Mouse (Mus musculus): ENCODE measurements around the gene Gnai2. TPM values are rescaled to one million over a fixed set of nuclear protein-coding genes. Genes with fewer than 3 reads are reported as not detected.

The Gnai2 gene
- polyA plus RNA-seq, 1 experiment from 2014 or later: 233 TPM

DNA sequence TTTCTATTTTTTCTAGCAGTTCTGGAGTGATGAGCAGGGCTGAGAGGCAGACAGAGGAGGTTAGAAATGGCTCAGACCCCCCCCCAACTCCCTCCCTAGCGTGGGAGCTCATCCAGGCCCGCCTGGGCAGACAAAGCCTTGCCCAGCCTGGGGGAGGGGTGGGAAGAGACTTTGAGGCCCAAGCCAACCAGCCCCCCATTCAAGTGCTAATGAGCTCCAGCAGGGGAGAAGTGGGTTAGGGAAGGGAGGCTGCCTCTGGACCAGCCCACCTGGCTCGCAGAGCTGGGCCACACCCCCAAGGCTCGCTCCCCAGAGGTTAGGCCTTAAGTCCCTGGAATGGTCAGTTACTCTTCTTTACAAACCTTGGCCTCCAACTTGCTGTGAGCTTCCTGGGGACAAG lies 4.6 kb downstream of the Gnai2 start:
- H3K36me3 ChIP-seq (ENCODE audit: control insufficient read depth, insufficient read depth, low read length): peaks cover 6% of the 10 kb centered on the region; the same call in 1 of the 2 replicates
- WGBS: 35% methylated on average over 4 of the region's 4 CpGs
- no peak for DNase-seq (ENCODE audit: low spot score)
- H3K27me3 ChIP-seq (replicated peaks; ENCODE audit: control insufficient read depth, insufficient read depth, low read length): no peaks in the 10 kb centered on the region
- peak overlapping the region; percentile 50 for H3K4me2 ChIP-seq
- ATAC-seq (replicated peaks; ENCODE audit: low FRiP score): no peak
- H3K9me3 ChIP-seq (ENCODE audit: control insufficient read depth, low read length): no peaks in the 10 kb centered on the region
- H3K4me3 ChIP-seq (ENCODE audit: low read depth, low read length): no peak overlapping the region
- H3K4me1 ChIP-seq (replicated peaks; ENCODE audit: control insufficient read depth, insufficient read depth, low read length): peaks cover 68% of the 10 kb centered on the region
- H3K27ac ChIP-seq (ENCODE audit: low read depth, low read length): peak overlapping the region; percentile 74; the same call in 1 of the 2 replicates
- H3K9ac ChIP-seq (ENCODE audit: low read depth, low read length): peak overlapping the region; percentile 42; the same call in 1 of the 2 replicates

DNA sequence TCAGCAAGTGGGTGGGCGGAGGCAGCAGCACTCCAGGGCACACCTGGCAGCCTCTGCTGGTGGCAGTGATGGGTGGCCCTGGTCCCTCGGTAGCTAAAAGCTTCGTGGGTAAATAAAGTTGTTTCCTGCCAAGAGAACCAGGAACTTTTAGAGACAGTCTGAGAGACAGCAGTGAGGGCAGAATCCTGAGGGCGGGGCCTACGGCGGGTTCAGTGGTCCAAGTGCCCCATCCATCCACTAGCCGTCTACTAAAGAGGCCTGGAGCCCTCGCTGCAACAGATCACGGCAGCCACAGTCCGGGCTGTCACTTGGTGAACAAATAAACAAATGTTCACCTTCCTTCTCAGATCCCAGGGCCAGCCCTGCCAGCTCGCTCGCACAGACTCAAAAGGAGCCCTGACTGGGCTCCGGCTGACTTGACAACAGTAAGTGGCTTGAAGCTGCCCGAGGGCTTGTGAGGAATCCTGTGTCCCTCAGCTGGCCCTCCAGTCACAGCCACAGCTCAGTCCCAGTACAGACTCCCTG lies 5.2 kb downstream of the Gnai2 start:
- H3K9me3 ChIP-seq (ENCODE audit: control insufficient read depth, low read length): no peaks in the 10 kb centered on the region

GRCm38 (mm10) chr9:107629411-107629730 lies 5.8 kb downstream of the Gnai2 start:
- ATAC-seq (replicated peaks; ENCODE audit: low FRiP score): no peak
- peak overlapping the region; percentile 14; the same call in 1 of the 2 replicates for H3K4me3 ChIP-seq (ENCODE audit: low read depth, low read length)

More for the DNA sequence above, 5.2 kb downstream of the Gnai2 start:
- Histone ChIP-seq H3K27ac (ENCODE audit: low read depth, low read length) (peak overlapping the region; percentile 74), H3K27me3 (replicated peaks; ENCODE audit: control insufficient read depth, insufficient read depth, low read length) (no peaks in the 10 kb centered on the region), H3K4me3 (ENCODE audit: low read depth, low read length) (0 out of 2 replicates have a peak overlapping the region, but pooled peaks have one; percentile 3), H3K4me2 (peak overlapping the region; percentile 50), H3K4me1 (replicated peaks; ENCODE audit: control insufficient read depth, insufficient read depth, low read length) (peaks cover 71% of the 10 kb centered on the region), H3K36me3 (ENCODE audit: control insufficient read depth, insufficient read depth, low read length) (peaks cover 8% of the 10 kb centered on the region; the same call in 1 of the 2 replicates), H3K9ac (ENCODE audit: low read depth, low read length) (peak overlapping the region; percentile 31; the same call in 1 of the 2 replicates)
- ATAC-seq (replicated peaks; ENCODE audit: low FRiP score) (no peak), DNase-seq (ENCODE audit: low spot score) (no peak)
- 40% methylated on average over 14 of the region's 14 CpGs for WGBS

DNA sequence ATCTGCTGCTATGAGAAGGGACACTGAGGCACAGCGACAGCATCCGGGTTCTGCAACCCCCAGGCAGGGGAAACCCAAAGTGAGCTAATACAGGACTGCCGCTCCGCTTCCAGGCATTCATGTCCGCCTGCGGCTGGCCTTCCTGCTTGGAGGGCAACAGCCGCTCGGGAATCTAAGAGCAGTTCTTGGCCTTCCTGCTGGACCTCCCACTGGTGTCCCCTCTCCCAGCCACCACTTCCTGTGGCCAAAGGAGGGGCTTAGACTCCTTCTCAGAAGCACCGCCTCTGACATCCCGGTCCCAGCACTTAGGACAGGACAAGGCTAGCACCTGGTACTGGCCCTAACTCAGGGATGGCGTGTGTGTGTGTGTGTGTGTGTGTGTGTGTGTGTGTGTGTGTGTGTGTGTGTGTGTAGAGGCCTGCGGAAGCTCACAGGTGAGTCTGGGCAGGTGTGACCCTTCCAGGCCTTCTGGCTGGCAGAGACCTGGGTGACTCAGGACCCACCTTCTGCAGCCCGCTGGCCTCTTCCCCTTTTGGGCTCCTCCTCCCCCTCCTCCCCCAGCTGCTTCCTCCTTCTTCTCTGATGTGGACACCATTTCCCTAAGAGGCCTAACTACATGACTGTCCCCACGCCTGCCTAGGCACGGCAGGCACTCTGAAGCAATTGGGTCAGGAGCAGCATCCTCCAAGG lies 6.3 kb downstream of the Gnai2 start:
- ATAC-seq (replicated peaks; ENCODE audit: low FRiP score): no peak
- peaks cover 8% of the 10 kb centered on the region; the same call in 1 of the 2 replicates for H3K36me3 ChIP-seq (ENCODE audit: control insufficient read depth, insufficient read depth, low read length)
- H3K9ac ChIP-seq (ENCODE audit: low read depth, low read length): peak overlapping the region; percentile 38
- 46% methylated on average over 15 of the region's 15 CpGs for WGBS
- H3K27me3 ChIP-seq (replicated peaks; ENCODE audit: control insufficient read depth, insufficient read depth, low read length): no peaks in the 10 kb centered on the region
- H3K4me2 ChIP-seq: peak overlapping the region; percentile 50
- peaks cover 79% of the 10 kb centered on the region for H3K4me1 ChIP-seq (replicated peaks; ENCODE audit: control insufficient read depth, insufficient read depth, low read length)
- no peak for DNase-seq (ENCODE audit: low spot score)
- peak overlapping the region; percentile 22 for H3K4me3 ChIP-seq (ENCODE audit: low read depth, low read length)
- peak overlapping the region; percentile 74 for H3K27ac ChIP-seq (ENCODE audit: low read depth, low read length)
- H3K9me3 ChIP-seq (ENCODE audit: control insufficient read depth, low read length): no peaks in the 10 kb centered on the region

More at GRCm38 (mm10) chr9:107629411-107629730, 5.8 kb downstream of the Gnai2 start:
- Histone ChIP-seq H3K27ac (ENCODE audit: low read depth, low read length) (peak overlapping the region; percentile 74; the same call in 1 of the 2 replicates), H3K27me3 (replicated peaks; ENCODE audit: control insufficient read depth, insufficient read depth, low read length) (no peaks in the 10 kb centered on the region), H3K9me3 (ENCODE audit: control insufficient read depth, low read length) (no peaks in the 10 kb centered on the region), H3K4me2 (peak overlapping the region; percentile 50), H3K36me3 (ENCODE audit: control insufficient read depth, insufficient read depth, low read length) (peaks cover 8% of the 10 kb centered on the region; the same call in 1 of the 2 replicates), H3K4me1 (replicated peaks; ENCODE audit: control insufficient read depth, insufficient read depth, low read length) (peaks cover 77% of the 10 kb centered on the region), H3K9ac (ENCODE audit: low read depth, low read length) (peak overlapping the region; percentile 38)
- no peak for DNase-seq (ENCODE audit: low spot score)
- WGBS: 15% methylated on average over 4 of the region's 4 CpGs

- ATAC-seq (replicated peaks; ENCODE audit: low FRiP score): no peak
- Histone ChIP-seq H3K27me3 (replicated peaks; ENCODE audit: control insufficient read depth, insufficient read depth, low read length) (no peaks in the 10 kb centered on the region), H3K4me2 (peak overlapping the region; percentile 50), H3K9me3 (ENCODE audit: control insufficient read depth, low read length) (no peaks in the 10 kb centered on the region), H3K36me3 (ENCODE audit: control insufficient read depth, insufficient read depth, low read length) (peaks cover 8% of the 10 kb centered on the region; the same call in 1 of the 2 replicates), H3K4me1 (replicated peaks; ENCODE audit: control insufficient read depth, insufficient read depth, low read length) (peaks cover 74% of the 10 kb centered on the region), H3K9ac (ENCODE audit: low read depth, low read length) (peak overlapping the region; percentile 41; the same call in 1 of the 2 replicates), H3K27ac (ENCODE audit: low read depth, low read length) (peak overlapping the region; percentile 74), H3K4me3 (ENCODE audit: low read depth, low read length) (0 out of 2 replicates have a peak overlapping the region, but pooled peaks have one; percentile 6)
- 41% methylated on average over 20 of the region's 20 CpGs for WGBS
- DNase-seq (ENCODE audit: low spot score): no peak
These were observed 7.5 kb downstream of the Gnai2 start for GRCm38 (mm10) chr9:107627387-107628255.

- peak overlapping the region; percentile 35 for H3K27ac ChIP-seq (ENCODE audit: low read depth, low read length)
- DNase-seq (ENCODE audit: low spot score): peak; percentile 85
- no peak overlapping the region; the same call in 1 of the 2 replicates for H3K4me3 ChIP-seq (ENCODE audit: low read depth, low read length)
- peaks cover 11% of the 10 kb centered on the region; the same call in 1 of the 2 replicates for H3K36me3 ChIP-seq (ENCODE audit: control insufficient read depth, insufficient read depth, low read length)
- WGBS: 0% methylated on average over 2 of the region's 2 CpGs
- peak overlapping the region; percentile 30; the same call in 1 of the 2 replicates for H3K4me2 ChIP-seq
- no peaks in the 10 kb centered on the region for H3K9me3 ChIP-seq (ENCODE audit: control insufficient read depth, low read length)
- peaks cover 67% of the 10 kb centered on the region for H3K4me1 ChIP-seq (replicated peaks; ENCODE audit: control insufficient read depth, insufficient read depth, low read length)
- no peaks in the 10 kb centered on the region for H3K27me3 ChIP-seq (replicated peaks; ENCODE audit: control insufficient read depth, insufficient read depth, low read length)
- H3K9ac ChIP-seq (ENCODE audit: low read depth, low read length): 0 out of 2 replicates have a peak overlapping the region, but pooled peaks have one; percentile 10
- peak; percentile 50 for ATAC-seq (replicated peaks; ENCODE audit: low FRiP score)
These were observed 8.3 kb downstream of the Gnai2 start for GRCm38 (mm10) chr9:107626844-107627277.

- Histone ChIP-seq H3K27ac (ENCODE audit: low read depth, low read length) (peak overlapping the region; percentile 35; the same call in 1 of the 2 replicates), H3K9ac (ENCODE audit: low read depth, low read length) (no peak overlapping the region), H3K27me3 (replicated peaks; ENCODE audit: control insufficient read depth, insufficient read depth, low read length) (no peaks in the 10 kb centered on the region), H3K4me2 (peak overlapping the region; percentile 23; the same call in 1 of the 2 replicates), H3K36me3 (ENCODE audit: control insufficient read depth, insufficient read depth, low read length) (peaks cover 11% of the 10 kb centered on the region; the same call in 1 of the 2 replicates), H3K4me1 (replicated peaks; ENCODE audit: control insufficient read depth, insufficient read depth, low read length) (peaks cover 61% of the 10 kb centered on the region), H3K4me3 (ENCODE audit: low read depth, low read length) (no peak overlapping the region; the same call in 1 of the 2 replicates), H3K9me3 (ENCODE audit: control insufficient read depth, low read length) (no peaks in the 10 kb centered on the region)
- DNase-seq (ENCODE audit: low spot score) (no peak), ATAC-seq (replicated peaks; ENCODE audit: low FRiP score) (no peak)
- WGBS: 47% methylated on average over 15 of the region's 15 CpGs
These were observed 8.9 kb downstream of the Gnai2 start for GRCm38 (mm10) chr9:107626158-107626843.

Measured in liver, embryonic 11.5 days (tissue).